Mouse (Mus musculus) erythroblast, adult 5-6 weeks (primary cell): ENCODE data around the gene Csmd2. TPM values are rescaled to one million over a fixed set of nuclear protein-coding genes. Genes with fewer than 3 reads are reported as not detected.

Experiments used
- ATAC-seq: replicated peaks from 2 replicates; pipeline ENCODE4 v1.8.0; 2016; ENCODE audit warnings: moderate number of reproducible peaks, mild to moderate bottlenecking, moderate TSS enrichment, inconsistent platforms; ENCODE audit not compliant: poor library complexity, low FRiP score, severe bottlenecking
- total RNA-seq, 2 experiments: library from RNA; stranded (forward) in 1 of 2; stranded (reverse) in 1 of 2; fragments of 150-400 nt in 1 of 2; fragments of 200-764, 138-1000 nt in 1 of 2; gene quantifications; 2 replicates each; pipeline versions ENCODE4 v1.2.3 to v1.2.4; 2015 to 2017; ENCODE audit warnings: low replicate concordance in 2 of 2

Gene Csmd2
- total RNA-seq, 2 experiments from 2014 or later = not detected

- no peak for ATAC-seq
These were observed 146.8 kb downstream of the Csmd2 start for GRCm38 (mm10) chr4:128134348-128134994.

GRCm38 (mm10) chr4:128135014-128135622, 147.5 kb downstream of the Csmd2 start:
- no peak for ATAC-seq

- no peak for ATAC-seq
These were observed 152.3 kb downstream of the Csmd2 start for GRCm38 (mm10) chr4:128139991-128140390.

GRCm38 (mm10) chr4:128141161-128142101, 153.8 kb downstream of the Csmd2 start:
- ATAC-seq = no peak

- no peak for ATAC-seq
These were observed 154.6 kb downstream of the Csmd2 start for GRCm38 (mm10) chr4:128142279-128142678.

GRCm38 (mm10) chr4:128143147-128143546, 155.5 kb downstream of the Csmd2 start:
- no peak for ATAC-seq

- no peak for ATAC-seq
These were observed 161.9 kb downstream of the Csmd2 start for GRCm38 (mm10) chr4:128149524-128149923.

- ATAC-seq = no peak
These were observed 164.4 kb downstream of the Csmd2 start for GRCm38 (mm10) chr4:128152066-128152465.

GRCm38 (mm10) chr4:128153144-128153543, 165.5 kb downstream of the Csmd2 start:
- no peak for ATAC-seq

- no peak for ATAC-seq
These were observed 167.6 kb downstream of the Csmd2 start for GRCm38 (mm10) chr4:128155226-128155625.

- no peak for ATAC-seq
These were observed 173.0 kb downstream of the Csmd2 start for GRCm38 (mm10) chr4:128160656-128161055.

GRCm38 (mm10) chr4:128170181-128170580, 182.5 kb downstream of the Csmd2 start:
- ATAC-seq = no peak

- no peak for ATAC-seq
These were observed 183.6 kb downstream of the Csmd2 start for GRCm38 (mm10) chr4:128171233-128171632.

GRCm38 (mm10) chr4:128171701-128172100, 184.0 kb downstream of the Csmd2 start:
- no peak for ATAC-seq

GRCm38 (mm10) chr4:128178974-128179373, 191.3 kb downstream of the Csmd2 start:
- ATAC-seq = no peak

- ATAC-seq = no peak
These were observed 191.9 kb downstream of the Csmd2 start for GRCm38 (mm10) chr4:128179581-128179980.

- ATAC-seq = no peak
These were observed 197.1 kb downstream of the Csmd2 start for GRCm38 (mm10) chr4:128184747-128185146.

- ATAC-seq = no peak
These were observed 206.8 kb downstream of the Csmd2 start for GRCm38 (mm10) chr4:128194454-128194853.

GRCm38 (mm10) chr4:128217991-128218595, 230.4 kb downstream of the Csmd2 start:
- ATAC-seq = no peak

GRCm38 (mm10) chr4:128224453-128224852, 236.8 kb downstream of the Csmd2 start:
- no peak for ATAC-seq
